Mouse (Mus musculus) heart, adult 2 months (tissue): ENCODE results near the gene Hmga2. TPM values are rescaled to one million over a fixed set of nuclear protein-coding genes. Genes with fewer than 3 reads are reported as not detected.

Source experiments
- DNase-seq, 2 experiments: peaks; one replicate each; pipeline ENCODE4 v3.0.0; 2021
- H3K27ac ChIP-seq: fragments of 200-600 bp; 2 replicates; pipeline ENCODE4 v1.8.1; 2022
- H3K27me3 ChIP-seq: fragments of 200-500 bp; 2 replicates; pipeline ENCODE4 v1.6.1; 2012; ENCODE audit warnings: mild to moderate bottlenecking, low read length, inconsistent platforms, mixed read lengths; ENCODE audit not compliant: control insufficient read depth, insufficient read depth
- H3K36me3 ChIP-seq: fragments of 200-500 bp; 2 replicates; pipeline ENCODE4 v1.6.1; 2012; ENCODE audit warnings: low read length, inconsistent platforms; ENCODE audit not compliant: control insufficient read depth, insufficient read depth
- H3K4me1 ChIP-seq: fragments of 200-500 bp; 2 replicates; pipeline ENCODE4 v1.6.1; 2011; ENCODE audit warnings: low read length; ENCODE audit not compliant: control insufficient read depth, insufficient read depth
- H3K4me3 ChIP-seq: fragments of 200-600 bp; 2 replicates; pipeline ENCODE4 v1.8.1; 2022
- H3K79me2 ChIP-seq: fragments of 200-500 bp; replicated peaks from 2 replicates; pipeline ENCODE4 v1.6.1; 2012; ENCODE audit warnings: mild to moderate bottlenecking, inconsistent platforms, low read length, moderate library complexity, mixed read lengths; ENCODE audit not compliant: control insufficient read depth, insufficient read depth
- H3K9ac ChIP-seq: fragments of 200-500 bp; 2 replicates; pipeline ENCODE4 v1.6.1; 2012; ENCODE audit warnings: low read depth, mild to moderate bottlenecking, control low read depth, inconsistent platforms, low read length, mixed read lengths
- CTCF ChIP-seq: fragments of 200-600 bp; IDR thresholded peaks from 2 replicates; pipeline ENCODE4 v1.8.1; 2022; ENCODE audit warnings: antibody characterized with exemption, mild to moderate bottlenecking, moderate library complexity
- EP300 ChIP-seq: fragments of 200-500 bp; IDR thresholded peaks from 2 replicates; pipeline ENCODE4 v1.6.1; 2011; ENCODE audit warnings: low read depth, low read length, control low read depth; ENCODE audit not compliant: insufficient read depth
- POLR2A ChIP-seq: fragments of 200-500 bp; IDR thresholded peaks from 2 replicates; pipeline ENCODE4 v1.6.1; 2011; ENCODE audit warnings: mild to moderate bottlenecking, low read depth, low read length, control low read depth; ENCODE audit not compliant: insufficient read depth
- WGBS: fragments of 180-500 bp; shearing (Covaris S2); methylation state at CpG from one replicate; pipeline ENCODE4 v1.1.7; 2018; 5-methylcytosine and 5-hydroxymethylcytosine counted together
- intact Hi-C: fragments of 180-260 bp; cut with DNase I; formaldehyde crosslinking; loops from one replicate; pipeline ENCODE4 v1.15.1; 2025
- polyA plus RNA-seq: library from polyadenylated mRNA; depleted of rRNA; stranded (reverse); fragments of >200 nt; gene quantifications from 2 replicates; pipeline ENCODE4 v1.2.3, GENCODE M21; 2012
- total RNA-seq, 2 experiments: library from RNA; stranded (reverse); gene quantifications; 2 replicates each; pipeline ENCODE4 v1.2.3; 2021

Hmga2 gene
- total and polyA plus RNA-seq, 3 experiments = not detected

DNA sequence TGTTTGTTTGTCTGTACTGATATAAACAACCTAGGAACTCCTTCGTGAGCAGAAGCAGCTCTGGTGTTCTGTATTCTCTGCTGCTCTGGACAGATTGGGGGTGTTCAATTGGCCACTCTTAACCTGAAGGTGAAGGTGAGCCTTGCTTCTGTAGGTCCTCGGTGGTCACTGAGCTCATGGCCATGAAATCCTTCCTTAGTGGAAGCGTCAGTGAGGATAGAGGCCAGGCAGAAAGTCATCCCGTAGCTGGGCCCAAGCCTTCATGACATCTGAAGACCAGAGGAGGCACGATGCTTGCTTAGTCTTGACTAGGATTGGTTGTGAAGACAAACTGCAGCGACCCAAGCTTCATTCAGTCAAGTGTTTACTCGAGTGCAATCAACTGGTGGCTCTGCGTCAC is 35.9 kb upstream of the Hmga2 start:
- Histone ChIP-seq H3K9ac (no peak overlapping the region), H3K79me2 (no peaks in the 10 kb centered on the region), H3K36me3 (no peaks in the 10 kb centered on the region), H3K4me3 (no peak overlapping the region), H3K27me3 (no peaks in the 10 kb centered on the region), H3K27ac (no peak overlapping the region), H3K4me1 (no peaks in the 10 kb centered on the region)
- 89% methylated on average over 8 of the region's 8 CpGs for WGBS
- DNase-seq = no peak
- intact Hi-C loops = no loop called here
- TF ChIP-seq CTCF = no peak
- no peak for TF ChIP-seq EP300
- no peak for TF ChIP-seq POLR2A

DNA sequence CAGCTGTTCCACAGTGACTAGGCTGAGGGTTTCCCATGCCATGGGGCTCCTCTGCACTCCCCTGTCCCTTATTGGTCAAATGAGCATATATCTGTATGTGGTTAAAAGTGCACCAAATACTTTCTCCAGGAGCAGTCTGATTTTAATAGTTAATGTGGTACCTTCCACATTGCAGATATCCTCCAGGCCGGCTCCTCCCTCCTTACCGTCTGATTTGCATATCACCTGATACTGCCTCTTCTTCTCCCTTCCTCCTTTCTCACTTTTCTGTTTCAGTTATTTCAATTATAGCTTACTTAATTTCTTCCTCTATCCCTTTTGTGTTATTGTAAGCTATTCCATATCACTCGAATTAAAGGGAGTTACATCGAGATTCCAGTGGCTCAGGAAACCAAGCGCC is 27.7 kb upstream of the Hmga2 start:
- no peak for DNase-seq
- H3K36me3 ChIP-seq = no peaks in the 10 kb centered on the region
- H3K9ac ChIP-seq = no peak overlapping the region
- no peaks in the 10 kb centered on the region for H3K4me1 ChIP-seq
- no peaks in the 10 kb centered on the region for H3K27me3 ChIP-seq
- 84% methylated on average over 5 of the region's 5 CpGs for WGBS
- no peak for TF ChIP-seq POLR2A
- no peak for TF ChIP-seq CTCF
- no peak for TF ChIP-seq EP300
- H3K4me3 ChIP-seq = no peak overlapping the region
- H3K27ac ChIP-seq = no peak overlapping the region
- no peaks in the 10 kb centered on the region for H3K79me2 ChIP-seq
- intact Hi-C loops = no loop called here

DNA sequence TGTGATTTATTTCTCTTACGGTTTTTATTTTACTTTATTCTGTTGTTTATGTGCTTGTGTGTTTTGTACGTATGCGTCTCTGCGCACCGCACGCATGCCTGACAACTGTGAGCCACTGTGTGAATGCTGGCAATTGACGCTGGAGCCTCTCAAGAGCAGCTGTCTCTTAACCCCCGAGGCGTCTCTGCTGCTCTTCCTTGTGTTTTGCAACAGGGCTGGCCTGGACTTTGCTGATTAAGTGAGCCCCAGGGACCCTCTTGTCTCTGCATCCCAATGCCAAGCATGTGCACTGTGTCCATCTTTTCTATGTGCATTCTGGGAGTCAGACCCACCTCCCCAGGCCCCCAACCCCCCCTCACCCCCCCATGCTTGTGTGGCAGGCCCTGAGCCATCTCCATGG is 24.5 kb upstream of the Hmga2 start:
- WGBS = 68% methylated on average over 9 of the region's 9 CpGs
- no peak overlapping the region for H3K27ac ChIP-seq
- no peak for DNase-seq
- H3K4me1 ChIP-seq = no peaks in the 10 kb centered on the region
- H3K36me3 ChIP-seq = no peaks in the 10 kb centered on the region
- no peak overlapping the region for H3K9ac ChIP-seq
- no peak overlapping the region for H3K4me3 ChIP-seq
- intact Hi-C loops = no loop called here
- TF ChIP-seq CTCF (no peak), EP300 (no peak), POLR2A (no peak)
- no peaks in the 10 kb centered on the region for H3K27me3 ChIP-seq
- H3K79me2 ChIP-seq = no peaks in the 10 kb centered on the region

DNA sequence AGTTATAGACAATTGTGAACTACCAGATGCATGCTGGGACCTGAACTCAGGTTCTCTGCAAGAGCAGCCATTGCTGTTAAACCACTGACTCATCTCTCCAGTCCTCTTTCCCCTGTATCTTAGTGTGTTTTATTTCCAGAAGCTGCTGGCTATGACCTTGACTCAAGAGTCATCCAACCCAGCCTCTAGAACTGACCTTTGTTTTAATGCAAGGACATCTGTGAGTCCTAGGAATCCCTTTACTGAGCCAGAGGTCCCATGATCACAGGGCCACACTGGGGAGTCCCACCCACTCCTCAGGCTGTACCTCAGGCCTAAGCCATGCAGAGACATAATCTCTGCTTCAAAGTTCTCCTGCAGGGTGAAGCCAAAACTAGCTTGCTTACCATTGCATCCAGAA is 21.8 kb upstream of the Hmga2 start:
- no peaks in the 10 kb centered on the region for H3K27me3 ChIP-seq
- no peak overlapping the region for H3K9ac ChIP-seq
- H3K27ac ChIP-seq = no peak overlapping the region
- no peak for DNase-seq
- H3K79me2 ChIP-seq = no peaks in the 10 kb centered on the region
- H3K36me3 ChIP-seq = no peaks in the 10 kb centered on the region
- H3K4me1 ChIP-seq = no peaks in the 10 kb centered on the region
- H3K4me3 ChIP-seq = no peak overlapping the region
- TF ChIP-seq POLR2A (no peak), EP300 (no peak), CTCF (no peak)
- intact Hi-C loops = no loop called here

DNA sequence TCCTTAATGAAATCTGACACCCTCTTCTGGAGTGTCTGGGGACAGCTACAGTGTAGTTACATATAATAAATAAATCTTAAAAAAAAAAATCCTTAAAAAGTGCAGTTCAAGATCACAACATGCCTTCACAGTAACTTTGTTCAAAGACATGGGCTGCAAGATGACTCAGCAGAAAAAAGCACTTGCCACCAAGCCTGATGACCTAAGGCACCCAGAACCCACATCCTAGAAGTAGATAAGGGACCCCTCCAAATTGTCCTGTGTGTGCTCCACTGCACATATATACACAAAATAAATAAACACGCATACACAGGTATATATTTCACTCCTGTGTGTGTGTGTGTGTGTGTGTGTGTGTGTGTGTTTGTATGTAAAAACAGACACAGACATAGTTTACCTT is 18.4 kb upstream of the Hmga2 start:
- WGBS = 94% methylated on average over 1 of the region's 1 CpGs
- Histone ChIP-seq H3K4me3 (no peak overlapping the region), H3K27ac (no peak overlapping the region), H3K27me3 (no peaks in the 10 kb centered on the region), H3K4me1 (no peaks in the 10 kb centered on the region), H3K79me2 (no peaks in the 10 kb centered on the region), H3K9ac (no peak overlapping the region), H3K36me3 (no peaks in the 10 kb centered on the region)
- intact Hi-C loops = no loop called here
- TF ChIP-seq POLR2A (no peak), CTCF (no peak), EP300 (no peak)
- no peak for DNase-seq

DNA sequence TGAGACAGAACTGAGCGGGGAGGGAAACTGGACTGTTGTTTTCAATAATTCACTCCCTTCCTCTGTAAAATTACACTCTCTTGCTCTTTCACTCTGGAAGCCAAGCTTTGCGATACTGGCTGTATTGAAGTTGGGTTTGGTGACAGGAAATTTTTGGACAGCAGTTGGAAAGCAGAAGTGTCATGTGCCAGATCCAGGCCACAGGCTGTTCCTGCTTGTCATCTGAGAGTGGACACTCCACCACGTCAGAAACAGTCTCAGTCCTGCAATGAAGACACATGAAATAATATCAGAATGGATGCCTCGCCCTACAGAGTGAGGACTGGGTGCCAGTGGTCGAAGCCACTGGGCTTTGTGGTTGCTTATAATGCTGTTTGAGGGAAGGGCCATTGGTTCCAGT is 15.2 kb upstream of the Hmga2 start:
- no peak overlapping the region for H3K27ac ChIP-seq
- intact Hi-C loops = no loop called here
- 61% methylated on average over 5 of the region's 5 CpGs for WGBS
- no peak overlapping the region for H3K9ac ChIP-seq
- no peak overlapping the region for H3K4me3 ChIP-seq
- H3K79me2 ChIP-seq = no peaks in the 10 kb centered on the region
- no peak for DNase-seq
- H3K27me3 ChIP-seq = no peaks in the 10 kb centered on the region
- H3K4me1 ChIP-seq = no peaks in the 10 kb centered on the region
- H3K36me3 ChIP-seq = no peaks in the 10 kb centered on the region
- TF ChIP-seq CTCF (no peak), EP300 (no peak), POLR2A (no peak)

DNA sequence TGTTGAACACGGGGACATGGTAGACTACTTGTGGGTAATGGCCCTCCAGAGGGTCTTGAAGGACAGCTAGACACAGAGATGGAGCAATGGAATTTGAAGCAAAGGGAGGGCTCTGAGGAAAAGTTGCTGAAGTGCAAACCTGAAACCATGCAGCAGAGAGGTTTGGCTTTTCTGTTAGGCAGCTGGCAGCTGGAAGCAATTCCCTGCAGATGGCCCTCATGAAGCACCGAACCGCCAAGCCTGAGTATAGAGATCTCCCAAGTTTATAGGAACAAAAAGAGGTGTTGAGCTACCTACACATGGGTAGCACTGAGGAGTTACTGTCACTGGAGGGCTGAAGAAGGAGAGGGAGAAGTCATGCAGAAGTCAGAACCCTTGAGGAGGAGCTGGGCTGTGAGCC is 13.3 kb upstream of the Hmga2 start:
- WGBS = 94% methylated on average over 3 of the region's 3 CpGs
- no peak overlapping the region for H3K4me3 ChIP-seq
- intact Hi-C loops = no loop called here

More for the DNA sequence above, 13.3 kb upstream of the Hmga2 start:
- no peak for DNase-seq
- Histone ChIP-seq H3K4me1 (no peaks in the 10 kb centered on the region), H3K27me3 (no peaks in the 10 kb centered on the region), H3K36me3 (no peaks in the 10 kb centered on the region), H3K9ac (no peak overlapping the region), H3K79me2 (no peaks in the 10 kb centered on the region), H3K27ac (no peak overlapping the region)
- TF ChIP-seq POLR2A = no peak
- TF ChIP-seq EP300 = no peak
